Mouse (Mus musculus): ENCODE measurements around the gene Degs2.

The Degs2 gene

DNA sequence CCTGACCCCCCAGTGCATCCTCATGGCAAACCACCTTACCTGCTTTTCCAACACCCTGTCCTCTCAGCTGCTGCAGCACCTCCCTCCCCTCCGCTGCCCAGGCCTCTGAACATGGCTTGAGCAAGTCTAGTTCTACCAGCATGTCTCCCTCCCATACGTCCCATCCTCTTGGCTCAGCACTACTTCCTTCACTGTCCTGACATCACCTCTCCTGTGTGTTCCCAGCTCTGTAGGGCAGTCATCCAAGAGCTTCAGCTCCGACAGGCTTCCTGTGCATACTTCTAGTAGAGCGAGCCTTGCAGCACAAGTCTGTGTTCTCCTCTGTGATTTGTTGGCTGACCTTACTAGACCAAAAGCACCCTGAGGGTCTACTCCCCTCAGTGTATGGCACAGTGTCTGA is 27.6 kb downstream of the Degs2 start:
- in situ Hi-C loops (cut with MboI; ENCODE audit: low pct_unique_long_range_greater_than_20kb in 1 of 2, low sequenced_read_pairs in 2 of 2, unreplicated experiment in 1 of 2): no loop called here

DNA sequence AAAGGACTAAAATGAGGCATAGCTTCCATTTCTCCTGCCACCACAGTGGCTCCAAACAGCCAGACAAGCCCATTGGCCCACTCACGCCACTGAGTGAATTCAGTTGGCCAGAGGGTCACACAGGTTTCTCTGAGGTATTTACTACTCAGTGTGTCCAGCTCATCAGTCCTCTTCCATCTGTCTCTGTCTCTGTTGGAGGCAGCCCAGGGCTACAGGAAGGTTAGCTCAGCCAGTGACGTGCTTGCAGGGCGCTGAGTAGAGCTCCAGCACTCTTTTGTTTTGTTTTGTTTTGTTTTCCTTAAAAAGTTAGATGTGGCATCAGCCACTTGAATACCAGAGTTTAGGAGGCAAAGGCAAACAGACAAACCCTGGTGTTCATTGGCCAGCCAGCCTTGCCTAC is 28.6 kb downstream of the Degs2 start:
- in situ Hi-C loops (cut with MboI; ENCODE audit: low pct_unique_long_range_greater_than_20kb in 1 of 2, low sequenced_read_pairs in 2 of 2, unreplicated experiment in 1 of 2): no loop called here

GRCm38 (mm10) chr12:108672908-108673307 is 29.2 kb downstream of the Degs2 start:
- in situ Hi-C loops (cut with MboI; ENCODE audit: low pct_unique_long_range_greater_than_20kb in 1 of 2, low sequenced_read_pairs in 2 of 2, unreplicated experiment in 1 of 2): no loop called here

DNA sequence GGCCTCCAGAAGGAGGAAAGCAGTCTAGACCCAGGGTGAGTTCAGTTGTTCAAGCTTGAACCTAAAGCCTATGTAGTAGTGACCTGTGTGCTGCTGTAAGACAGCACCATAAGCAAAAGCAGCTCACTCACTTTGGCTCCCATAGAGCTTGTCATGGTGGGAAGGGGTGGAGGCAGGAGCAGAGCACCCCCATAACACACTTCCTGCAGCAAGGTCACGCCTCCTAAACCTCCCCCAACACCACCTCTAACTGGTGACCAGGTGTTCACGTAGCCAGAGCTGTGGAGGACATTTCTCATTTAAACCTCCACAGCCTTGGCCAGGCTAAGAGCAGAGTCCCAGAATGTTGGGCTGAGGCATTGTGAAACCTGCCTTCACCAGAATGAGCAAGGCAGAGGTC is 30.6 kb downstream of the Degs2 start:
- in situ Hi-C loops (cut with MboI; ENCODE audit: low pct_unique_long_range_greater_than_20kb in 1 of 2, low sequenced_read_pairs in 2 of 2, unreplicated experiment in 1 of 2): no loop called here

DNA sequence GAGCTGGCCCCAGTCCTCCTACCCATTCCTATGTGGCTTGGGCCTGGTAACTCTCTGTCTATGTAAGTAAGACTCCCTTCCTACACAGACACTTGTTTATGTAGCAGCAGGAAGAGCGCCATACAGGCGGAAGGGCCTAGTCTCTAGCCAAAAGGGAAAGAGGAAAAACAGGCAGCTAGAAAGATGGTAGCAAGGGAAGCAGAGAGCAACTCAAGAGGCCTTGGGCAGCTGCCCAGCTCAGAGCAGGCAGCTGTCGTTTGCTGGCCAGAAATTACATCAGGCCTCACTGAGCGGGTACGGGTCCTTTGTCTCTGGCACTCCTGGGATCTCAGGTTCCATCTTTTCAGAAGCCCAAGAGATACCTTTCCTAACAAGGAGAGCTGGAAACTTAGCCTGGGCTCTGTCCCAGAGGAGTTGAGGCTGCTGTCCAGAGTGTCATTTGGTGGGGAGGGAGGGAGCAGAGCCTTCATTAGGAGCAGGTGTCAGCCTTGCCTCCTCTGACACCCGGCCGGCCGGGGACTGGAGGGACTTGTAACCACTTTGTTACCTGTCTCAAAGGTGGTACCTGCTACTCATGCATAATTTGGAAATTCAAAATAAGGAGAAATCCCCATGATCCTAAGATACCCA is 33.4 kb downstream of the Degs2 start:
- in situ Hi-C loops (cut with MboI; ENCODE audit: low pct_unique_long_range_greater_than_20kb in 1 of 2, low sequenced_read_pairs in 2 of 2, unreplicated experiment in 1 of 2): no loop called here

GRCm38 (mm10) chr12:108657350-108657749 is 44.8 kb downstream of the Degs2 start:
- in situ Hi-C loops (cut with MboI; ENCODE audit: low pct_unique_long_range_greater_than_20kb in 1 of 2, low sequenced_read_pairs in 2 of 2, unreplicated experiment in 1 of 2): no loop called here

DNA sequence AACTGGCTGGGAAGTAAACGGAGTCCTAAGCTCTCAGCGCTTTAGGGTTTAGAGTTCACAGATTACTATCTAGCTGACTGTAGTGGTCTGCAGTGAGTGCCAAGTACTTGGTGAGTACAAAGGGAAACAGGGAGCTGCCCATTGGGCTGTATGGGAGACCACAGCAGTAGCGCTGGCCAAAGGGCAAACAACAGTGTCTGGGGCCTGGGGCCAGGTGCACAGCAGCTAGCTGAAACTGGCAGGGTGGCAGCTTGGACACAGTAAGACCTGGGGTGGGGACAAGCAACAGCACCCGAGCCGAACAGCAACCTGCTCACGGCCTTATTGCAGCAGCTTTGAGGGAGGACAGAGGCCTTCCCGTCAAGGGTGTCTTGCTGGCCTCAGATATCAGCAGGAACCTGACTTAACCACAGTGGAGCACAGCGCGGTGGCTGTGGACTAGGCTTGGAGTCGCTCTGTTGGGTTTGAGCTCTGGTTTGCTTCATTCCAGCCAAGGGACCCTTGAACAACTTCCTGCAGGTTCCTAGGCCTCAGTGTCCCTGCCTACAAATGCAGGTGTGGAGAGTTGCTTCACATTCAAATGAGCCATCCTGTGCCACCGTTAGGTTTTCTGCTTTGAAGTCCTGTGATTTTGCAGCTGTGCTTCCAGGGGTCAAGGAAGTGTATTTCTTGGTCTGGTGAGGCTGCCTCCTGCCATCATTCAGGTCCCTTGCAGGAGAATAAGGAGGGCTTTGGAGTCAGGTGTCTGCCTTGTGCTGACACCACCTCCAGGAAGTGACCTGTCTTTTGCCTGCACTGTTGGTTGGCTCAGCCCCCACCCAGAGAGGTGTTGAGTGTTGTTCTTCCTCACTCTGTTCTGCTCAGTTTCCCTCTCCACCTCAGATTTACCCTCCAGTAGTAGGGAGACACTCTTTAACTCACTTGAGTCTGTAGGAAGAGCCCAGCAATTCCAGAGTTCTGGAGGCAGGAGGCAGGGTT is 48.5 kb downstream of the Degs2 start:
- in situ Hi-C loops (cut with MboI; ENCODE audit: low pct_unique_long_range_greater_than_20kb in 1 of 2, low sequenced_read_pairs in 2 of 2, unreplicated experiment in 1 of 2): no loop called here

DNA sequence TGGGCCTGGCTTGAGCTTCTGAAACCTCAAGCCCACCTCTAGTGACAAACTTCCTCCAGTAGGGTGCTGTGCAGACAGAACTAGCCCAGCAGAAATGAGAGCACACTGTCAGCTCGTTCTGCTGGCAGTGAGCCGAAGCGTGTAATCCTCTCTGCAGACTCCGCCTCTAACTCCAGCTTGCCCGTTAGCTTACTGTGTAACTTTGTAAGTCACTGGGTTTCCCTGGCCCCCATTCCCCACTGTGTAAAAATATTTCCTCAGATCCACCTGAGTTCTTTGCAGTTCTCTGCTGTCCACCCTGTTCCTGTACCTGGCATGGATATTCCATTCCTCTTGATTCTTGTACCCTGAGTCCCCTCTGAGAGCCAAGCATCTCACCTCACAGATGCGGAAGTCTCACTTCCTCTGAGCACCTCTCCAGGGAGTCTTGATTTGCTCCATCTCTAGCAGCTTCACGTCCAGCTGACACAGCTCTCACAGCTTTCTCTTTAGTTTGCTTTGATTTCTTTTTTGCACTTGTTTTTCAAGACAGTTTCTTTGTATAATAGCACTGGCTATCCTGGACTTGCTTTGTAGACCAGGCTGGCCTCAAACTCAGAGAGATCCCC is 51.0 kb downstream of the Degs2 start:
- in situ Hi-C loops (cut with MboI; ENCODE audit: low pct_unique_long_range_greater_than_20kb in 1 of 2, low sequenced_read_pairs in 2 of 2, unreplicated experiment in 1 of 2): no loop called here

DNA sequence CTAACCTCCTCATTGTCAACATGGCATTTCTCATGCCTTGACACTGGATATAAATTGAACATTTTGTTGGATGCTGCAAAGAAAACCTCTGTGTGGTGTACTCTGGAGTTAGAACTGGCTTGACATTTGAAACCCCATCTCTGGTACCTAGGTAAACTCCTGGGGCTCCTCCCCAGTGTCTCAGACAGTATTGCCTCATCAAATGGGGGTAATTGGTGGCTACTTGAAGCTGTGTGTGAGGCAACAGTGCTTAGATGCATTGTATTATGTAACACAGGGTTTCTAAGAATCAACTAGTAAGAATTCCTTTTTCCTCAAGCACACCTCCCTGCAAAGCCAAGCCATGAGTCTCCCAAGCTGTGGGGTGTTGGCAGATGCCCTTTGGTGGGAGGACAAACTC is 54.3 kb downstream of the Degs2 start:
- in situ Hi-C loops (cut with MboI; ENCODE audit: low pct_unique_long_range_greater_than_20kb in 1 of 2, low sequenced_read_pairs in 2 of 2, unreplicated experiment in 1 of 2): no loop called here

DNA sequence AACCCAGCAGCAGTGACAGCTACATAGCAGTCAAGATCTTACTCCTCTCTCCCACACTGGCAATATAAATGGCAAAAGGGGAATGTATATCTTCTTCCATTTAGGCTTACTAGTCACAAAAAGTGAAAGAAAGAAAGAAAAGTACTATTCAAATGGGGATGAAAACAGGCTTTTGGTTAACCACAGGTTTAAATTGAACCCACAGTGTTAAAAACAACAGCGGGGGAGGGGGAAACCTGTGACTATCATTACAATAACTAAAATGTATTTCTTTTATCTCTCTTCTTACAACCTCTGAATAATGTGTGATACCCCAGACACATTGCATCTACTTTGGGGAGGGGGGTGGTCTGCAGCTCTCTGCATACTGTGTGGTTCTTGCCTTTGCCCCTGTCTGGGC is 55.9 kb downstream of the Degs2 start:
- in situ Hi-C loops (cut with MboI; ENCODE audit: low pct_unique_long_range_greater_than_20kb in 1 of 2, low sequenced_read_pairs in 2 of 2, unreplicated experiment in 1 of 2): no loop called here

DNA sequence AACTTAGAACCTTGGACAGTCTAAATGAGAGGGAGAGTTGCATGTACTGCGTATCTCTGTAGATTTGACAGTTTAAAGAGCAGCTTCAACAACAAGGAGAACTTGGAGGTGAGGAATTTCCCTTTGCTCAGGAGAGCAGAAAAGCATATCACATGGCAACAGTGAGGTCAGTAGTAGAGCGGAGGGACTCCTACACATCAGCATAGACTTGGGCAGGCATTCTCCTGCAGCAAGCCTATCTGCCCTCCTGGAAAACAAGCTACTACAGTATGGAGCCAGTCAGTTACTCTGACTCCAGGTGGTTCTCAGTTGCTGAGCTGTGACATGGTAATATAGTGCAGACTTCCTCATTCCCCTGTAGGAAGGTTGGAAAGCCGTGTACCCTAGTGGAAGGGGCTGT is 60.1 kb downstream of the Degs2 start:
- in situ Hi-C loops (cut with MboI; ENCODE audit: low pct_unique_long_range_greater_than_20kb in 1 of 2, low sequenced_read_pairs in 2 of 2, unreplicated experiment in 1 of 2): no loop called here

GRCm38 (mm10) chr12:108639126-108639525 is 63.0 kb downstream of the Degs2 start:
- in situ Hi-C loops (cut with MboI; ENCODE audit: low pct_unique_long_range_greater_than_20kb in 1 of 2, low sequenced_read_pairs in 2 of 2, unreplicated experiment in 1 of 2): no loop called here

DNA sequence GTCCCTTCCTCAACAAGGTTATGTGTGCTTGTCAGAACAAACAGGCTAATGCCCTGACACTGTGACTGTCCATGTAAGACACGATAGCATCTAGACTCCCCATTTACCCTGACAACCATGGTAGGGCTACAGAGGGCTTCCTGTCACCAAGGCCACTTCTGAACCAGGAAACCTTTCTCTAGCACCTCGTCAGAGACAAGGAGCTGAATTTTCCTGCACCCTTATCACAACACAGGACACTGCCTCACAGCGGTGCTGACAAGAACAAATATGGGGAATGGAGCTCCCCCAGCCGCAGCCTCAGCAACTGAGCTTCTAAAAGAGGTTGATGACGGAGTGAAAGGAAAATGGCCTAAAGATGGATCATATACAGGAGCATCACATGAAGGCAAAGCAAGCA is 64.7 kb downstream of the Degs2 start:
- in situ Hi-C loops (cut with MboI; ENCODE audit: low pct_unique_long_range_greater_than_20kb in 1 of 2, low sequenced_read_pairs in 2 of 2, unreplicated experiment in 1 of 2): no loop called here

DNA sequence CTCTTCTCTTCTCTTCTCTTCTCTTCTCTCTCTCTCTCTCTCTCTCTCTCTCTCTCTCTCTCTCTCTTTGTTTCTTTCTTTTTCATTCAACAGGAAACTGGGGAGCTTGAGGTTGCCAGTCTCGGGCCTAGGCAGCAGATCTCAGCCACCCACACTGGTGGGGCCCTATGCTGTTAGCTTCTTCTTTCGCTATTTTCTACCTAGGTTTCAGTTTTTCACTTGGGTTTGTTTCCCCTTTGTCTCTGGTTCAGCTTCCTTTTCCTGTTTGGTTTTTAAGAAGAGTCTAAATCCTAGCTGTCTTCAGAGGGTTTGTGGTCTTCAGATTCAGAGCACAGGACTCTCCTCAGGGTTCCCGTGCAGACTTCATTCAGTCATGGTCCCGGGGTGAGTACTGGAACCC is 66.6 kb downstream of the Degs2 start:
- in situ Hi-C loops (cut with MboI; ENCODE audit: low pct_unique_long_range_greater_than_20kb in 1 of 2, low sequenced_read_pairs in 2 of 2, unreplicated experiment in 1 of 2): no loop called here

GRCm38 (mm10) chr12:108634031-108634430 is 68.1 kb downstream of the Degs2 start:
- in situ Hi-C loops (cut with MboI; ENCODE audit: low pct_unique_long_range_greater_than_20kb in 1 of 2, low sequenced_read_pairs in 2 of 2, unreplicated experiment in 1 of 2): no loop called here

GRCm38 (mm10) chr12:108632501-108632900 is 69.6 kb downstream of the Degs2 start:
- in situ Hi-C loops (cut with MboI; ENCODE audit: low pct_unique_long_range_greater_than_20kb in 1 of 2, low sequenced_read_pairs in 2 of 2, unreplicated experiment in 1 of 2): no loop called here

DNA sequence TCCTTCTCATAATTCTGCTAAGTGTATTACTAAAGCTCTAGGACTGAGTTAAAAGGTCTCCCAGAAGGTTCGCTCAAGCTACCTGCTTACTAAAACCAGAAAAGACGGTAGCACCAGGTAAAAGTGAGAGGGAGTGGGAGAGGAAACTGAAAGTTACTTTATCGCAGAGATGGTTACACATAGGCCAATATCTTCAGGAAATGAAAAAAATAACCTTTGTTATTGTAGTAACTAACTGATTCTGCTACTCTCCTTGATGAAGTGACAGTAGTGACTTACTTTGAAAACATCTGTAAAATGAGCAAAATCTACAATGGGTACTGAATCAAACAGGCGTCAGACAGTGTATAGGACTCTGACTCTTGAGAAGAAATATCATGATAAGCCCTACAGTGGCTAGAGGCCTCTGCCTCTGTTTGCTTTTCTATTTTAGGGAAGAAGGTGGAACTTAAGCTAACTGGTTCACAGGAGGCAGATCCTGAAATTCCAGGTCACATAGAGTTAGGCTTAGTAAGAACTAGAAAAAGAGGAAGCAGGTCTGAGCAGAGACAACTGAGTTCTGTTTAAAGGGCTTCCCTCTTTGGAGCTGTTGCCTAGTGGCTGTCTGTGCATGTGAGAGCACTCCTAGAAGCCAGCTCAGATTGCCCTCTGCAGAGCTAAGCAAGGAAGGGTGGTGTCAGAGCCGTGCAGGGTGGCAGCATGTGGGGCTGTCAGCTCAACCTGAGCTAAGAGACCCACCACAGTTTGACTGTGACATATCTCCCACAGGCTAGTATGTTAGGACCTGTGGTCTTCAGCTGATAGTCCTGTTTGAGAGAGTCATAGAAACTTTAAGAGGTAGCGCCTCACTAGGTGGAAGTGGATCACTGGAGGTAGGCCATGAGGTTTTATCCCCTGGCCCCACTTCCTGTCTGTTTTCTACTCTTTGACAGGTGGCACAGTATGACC is 71.1 kb downstream of the Degs2 start:
- in situ Hi-C loops (cut with MboI; ENCODE audit: low pct_unique_long_range_greater_than_20kb in 1 of 2, low sequenced_read_pairs in 2 of 2, unreplicated experiment in 1 of 2): no loop called here

DNA sequence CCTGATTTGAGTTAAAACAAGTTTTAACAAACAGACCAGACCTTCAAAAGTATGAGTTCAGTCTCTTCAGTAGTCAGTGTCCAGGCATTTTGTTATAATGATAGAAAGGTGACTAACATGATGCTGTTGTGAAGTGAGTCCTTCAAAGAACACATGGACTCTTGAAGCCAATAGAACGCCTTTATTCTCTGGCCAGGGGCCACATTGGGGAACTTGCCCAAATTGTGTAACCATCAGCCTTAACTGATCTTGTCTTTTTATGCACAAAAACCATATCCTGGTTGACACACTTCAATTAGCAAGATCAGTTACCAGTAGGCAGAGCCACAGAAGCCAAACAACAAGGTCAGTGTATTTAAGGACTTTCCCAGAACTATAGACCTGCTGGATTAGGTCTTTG is 72.6 kb downstream of the Degs2 start:
- in situ Hi-C loops (cut with MboI; ENCODE audit: low pct_unique_long_range_greater_than_20kb in 1 of 2, low sequenced_read_pairs in 2 of 2, unreplicated experiment in 1 of 2): no loop called here
